Mouse (Mus musculus): ENCODE measurements around the gene Bud31. TPM values are rescaled to one million over a fixed set of nuclear protein-coding genes. Genes with fewer than 3 reads are reported as not detected.
"Not testable (repeated sequence)": the region's sequence is repeated elsewhere in the genome, so short reads cannot be mapped to it uniquely, and the experiment has no call there.

Bud31 gene
- total RNA-seq, 2 experiments from 2014 or later, result 67.4 to 73.4 TPM

DNA sequence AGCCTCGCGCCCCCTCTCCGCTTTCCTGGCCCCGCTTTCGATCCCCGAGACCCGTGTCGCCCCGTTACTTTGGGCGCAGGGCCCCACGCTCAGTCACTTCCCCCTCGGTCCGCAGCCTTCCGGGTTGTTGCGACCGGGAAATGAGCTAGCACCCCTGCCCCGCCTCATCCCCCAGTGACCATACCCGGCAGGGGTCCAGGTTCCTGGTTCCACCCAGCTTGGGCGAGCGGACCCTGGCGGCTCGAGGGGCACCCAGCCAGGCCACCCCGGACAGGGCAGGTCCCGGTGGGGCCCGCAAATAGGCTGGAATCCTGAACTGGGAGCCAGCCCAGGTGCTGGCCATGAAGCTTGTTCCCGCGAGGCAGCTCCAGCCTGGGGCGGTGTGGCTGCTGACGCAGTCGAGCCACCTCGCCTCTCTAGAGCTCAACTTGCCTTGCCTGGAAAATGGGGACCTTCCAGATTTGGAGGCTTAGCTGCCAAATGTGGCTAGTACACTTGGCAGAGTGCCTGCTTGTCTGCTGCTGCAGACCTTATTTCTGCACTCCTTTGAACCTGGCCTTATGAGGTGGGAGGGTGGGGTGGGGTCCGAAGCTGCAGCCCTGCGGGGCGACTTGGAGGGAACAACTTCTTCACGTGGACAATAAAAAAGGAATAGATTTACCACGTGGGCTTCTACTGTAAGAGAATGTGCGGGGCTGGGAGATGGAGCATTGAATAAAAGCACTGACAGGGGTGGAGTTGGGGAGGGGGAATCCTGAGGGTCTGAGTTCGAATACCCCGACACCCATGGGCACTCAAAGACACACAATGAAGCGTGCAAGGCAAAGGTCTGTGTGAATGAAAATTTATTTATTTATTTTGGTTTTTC is 25.3 kb upstream of the Bud31 start:
- no peak for DNase-seq (ENCODE audit: low spot score in 2 of 2)
- TF ChIP-seq CTCF (conservative IDR thresholded peaks at IDR 0.05), result no peak
- H3K27ac ChIP-seq, result peak overlapping the region; percentile 78

DNA sequence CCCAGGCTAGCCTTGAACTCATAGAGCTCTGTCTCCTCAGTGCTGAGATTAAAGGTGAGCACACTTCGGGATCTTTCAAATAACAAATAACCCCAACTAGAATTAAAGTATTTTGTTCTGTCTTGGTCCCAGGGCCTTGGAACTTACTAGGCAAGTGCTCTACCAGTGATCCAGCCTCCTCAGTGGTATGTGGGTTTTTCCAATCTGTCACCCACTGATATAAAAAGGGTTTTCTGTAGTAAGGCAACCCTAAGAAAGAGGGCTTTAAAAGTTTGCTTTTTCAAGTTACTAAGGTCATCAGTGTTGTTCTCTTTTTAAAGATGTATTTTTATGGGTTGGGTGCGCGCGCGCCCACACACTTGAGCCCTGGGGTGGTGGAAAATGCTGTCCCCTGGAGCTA is 24.4 kb upstream of the Bud31 start:
- peak overlapping the region; percentile 67 for H3K27ac ChIP-seq
- TF ChIP-seq CTCF (conservative IDR thresholded peaks at IDR 0.05), result no peak
- no peak overlapping the region for H3K4me3 ChIP-seq
- no peak for DNase-seq (ENCODE audit: low spot score in 2 of 2)

More for the DNA sequence above, 25.3 kb upstream of the Bud31 start:
- H3K4me3 ChIP-seq, result peak overlapping the region; percentile 58

GRCm38 (mm10) chr5:145116316-145116715 is 23.8 kb upstream of the Bud31 start:
- no peak for DNase-seq (ENCODE audit: low spot score in 2 of 2)
- no peak for TF ChIP-seq CTCF (conservative IDR thresholded peaks at IDR 0.05)
- Histone ChIP-seq H3K27ac (peak overlapping the region; percentile 67; the same call in 1 of the 2 replicates), H3K4me3 (no peak overlapping the region)

- TF ChIP-seq CTCF (conservative IDR thresholded peaks at IDR 0.05), result peak; percentile 82
- H3K27ac ChIP-seq, result peak overlapping the region; percentile 36
- DNase-seq (ENCODE audit: low spot score in 2 of 2), result peak in 1 of 2 experiments; percentile 67
- no peak overlapping the region for H3K4me3 ChIP-seq
These were observed 23.2 kb upstream of the Bud31 start for GRCm38 (mm10) chr5:145116916-145117315.

- no peak for DNase-seq (ENCODE audit: low spot score in 2 of 2)
These were observed 22.2 kb upstream of the Bud31 start for GRCm38 (mm10) chr5:145118005-145118404.

DNA sequence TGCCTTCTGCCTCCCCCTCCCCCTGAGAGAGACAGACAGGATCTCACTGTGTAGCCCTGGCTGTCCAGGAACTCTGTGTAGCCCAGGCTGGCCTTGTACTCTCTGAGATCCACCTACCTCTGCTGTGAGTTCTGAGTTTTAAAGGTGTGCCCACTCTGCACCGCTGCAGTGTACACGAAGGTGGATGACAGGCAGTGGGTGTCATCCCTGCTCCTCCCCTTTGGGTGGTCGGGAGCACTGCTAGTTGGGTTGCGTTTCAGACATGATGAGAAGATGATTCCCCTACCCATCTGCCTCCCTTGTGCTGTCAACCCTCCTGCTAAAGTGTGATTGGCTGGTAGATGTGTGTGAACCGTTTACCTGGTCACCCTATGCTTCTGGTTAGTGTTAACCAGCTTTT is 21.7 kb upstream of the Bud31 start:
- Histone ChIP-seq H3K27ac (peak overlapping the region; percentile 53; the same call in 1 of the 2 replicates), H3K4me3 (no peak overlapping the region)
- no peak for DNase-seq (ENCODE audit: low spot score in 2 of 2)
- TF ChIP-seq CTCF (conservative IDR thresholded peaks at IDR 0.05), result no peak

More at GRCm38 (mm10) chr5:145118005-145118404, 22.2 kb upstream of the Bud31 start:
- H3K27ac ChIP-seq, result peak overlapping the region; percentile 53; the same call in 1 of the 2 replicates
- no peak overlapping the region for H3K4me3 ChIP-seq
- TF ChIP-seq CTCF (conservative IDR thresholded peaks at IDR 0.05), result no peak

- Histone ChIP-seq H3K27ac (no peak overlapping the region), H3K4me3 (no peak overlapping the region)
- peak; percentile 61 for TF ChIP-seq CTCF (conservative IDR thresholded peaks at IDR 0.05)
- no peak for DNase-seq (ENCODE audit: low spot score in 2 of 2)
These were observed 20.8 kb upstream of the Bud31 start for GRCm38 (mm10) chr5:145119385-145119784.

GRCm38 (mm10) chr5:145120921-145121320 is 19.2 kb upstream of the Bud31 start:
- no peak overlapping the region for H3K4me3 ChIP-seq
- no peak for DNase-seq (ENCODE audit: low spot score in 2 of 2)
- H3K27ac ChIP-seq, result no peak overlapping the region
- no peak for TF ChIP-seq CTCF (conservative IDR thresholded peaks at IDR 0.05)

GRCm38 (mm10) chr5:145123396-145123795 is 16.8 kb upstream of the Bud31 start:
- Histone ChIP-seq H3K4me3 (no peak overlapping the region), H3K27ac (no peak overlapping the region)
- no peak for DNase-seq (ENCODE audit: low spot score in 2 of 2)
- no peak for TF ChIP-seq CTCF (conservative IDR thresholded peaks at IDR 0.05)

DNA sequence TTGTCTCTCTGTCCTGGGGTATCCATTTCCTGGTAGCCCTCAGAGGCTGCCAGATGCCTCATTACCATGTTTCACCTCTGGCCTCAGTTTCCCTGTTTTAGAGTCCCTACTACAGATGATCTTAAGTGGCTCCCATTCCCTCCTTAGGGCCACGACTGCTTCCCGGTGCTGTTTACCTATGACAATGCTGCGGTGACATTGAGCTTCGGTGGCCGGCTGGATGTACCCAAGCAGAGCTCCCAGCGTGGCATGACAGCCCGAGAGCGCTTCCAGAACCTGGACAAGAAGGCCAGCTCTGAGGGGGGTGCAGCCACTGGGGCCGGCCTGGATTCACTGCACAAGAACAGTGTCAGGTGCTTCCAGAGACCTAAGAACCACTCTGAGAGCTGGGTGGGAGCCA is 13.6 kb upstream of the Bud31 start:
- TF ChIP-seq CTCF (conservative IDR thresholded peaks at IDR 0.05), result no peak
- no peak overlapping the region for H3K27ac ChIP-seq
- DNase-seq (ENCODE audit: low spot score in 2 of 2), result no peak
- H3K4me3 ChIP-seq, result no peak overlapping the region

- Histone ChIP-seq H3K4me3 (no peak overlapping the region), H3K27ac (peak overlapping the region; percentile 91)
- TF ChIP-seq CTCF (conservative IDR thresholded peaks at IDR 0.05), result no peak
- no peak for DNase-seq (ENCODE audit: low spot score in 2 of 2)
These were observed 11.0 kb upstream of the Bud31 start for GRCm38 (mm10) chr5:145129124-145129523.

GRCm38 (mm10) chr5:145129773-145130172 is 10.4 kb upstream of the Bud31 start:
- H3K27ac ChIP-seq, result peak overlapping the region; percentile 91
- not testable (repeated sequence) for DNase-seq (ENCODE audit: low spot score in 2 of 2)

GRCm38 (mm10) chr5:145130191-145130590 is 10.0 kb upstream of the Bud31 start:
- Histone ChIP-seq H3K4me3 (no peak overlapping the region), H3K27ac (peak overlapping the region; percentile 91)
- peak; percentile 61 to 76 for DNase-seq (ENCODE audit: low spot score in 2 of 2)
- no peak for TF ChIP-seq CTCF (conservative IDR thresholded peaks at IDR 0.05)

More at GRCm38 (mm10) chr5:145129773-145130172, 10.4 kb upstream of the Bud31 start:
- not testable (repeated sequence) for H3K4me3 ChIP-seq

- no peak for TF ChIP-seq CTCF (conservative IDR thresholded peaks at IDR 0.05)
- DNase-seq (ENCODE audit: low spot score in 2 of 2), result no peak
- H3K27ac ChIP-seq, result peak overlapping the region; percentile 91
- no peak overlapping the region for H3K4me3 ChIP-seq
These were observed 9.2 kb upstream of the Bud31 start for GRCm38 (mm10) chr5:145130995-145131394.
